Mouse (Mus musculus): ENCODE measurements at regions not wholly inside any gene's neighbourhood (a gene's known extent, or its start where the extent isn't known, plus 50 kb on each side); places are given as distances from the start of the nearest gene placed in this dataset.

- H3K4me1 ChIP-seq (replicated peaks) = no peaks in the 10 kb centered on the region; the same call in 1 of the 2 replicates
- DNase-seq (ENCODE audit: low spot score) = no peak
- WGBS = 75% methylated on average over 9 of the region's 9 CpGs
- H3K27me3 ChIP-seq (ENCODE audit: insufficient read depth, poor library complexity, severe bottlenecking) = no peaks in the 10 kb centered on the region
- H3K9me3 ChIP-seq = no peaks in the 10 kb centered on the region
- H3K4me3 ChIP-seq = no peak overlapping the region
- H3K36me3 ChIP-seq = no peaks in the 10 kb centered on the region
- no peak overlapping the region for H3K27ac ChIP-seq
Measured at GRCm38 (mm10) chr1:167945615-167946252, 256.7 kb downstream of the Lmx1a start.

- DNase-seq (ENCODE audit: low spot score) = no peak
- H3K4me3 ChIP-seq = no peak overlapping the region
- no peak overlapping the region for H3K27ac ChIP-seq
- no peaks in the 10 kb centered on the region for H3K27me3 ChIP-seq (ENCODE audit: insufficient read depth, poor library complexity, severe bottlenecking)
- 80% methylated on average over 7 of the region's 7 CpGs for WGBS
- H3K9me3 ChIP-seq = no peaks in the 10 kb centered on the region
- H3K36me3 ChIP-seq = no peaks in the 10 kb centered on the region
- no peaks in the 10 kb centered on the region; the same call in 1 of the 2 replicates for H3K4me1 ChIP-seq (replicated peaks)
Measured at GRCm38 (mm10) chr1:167947866-167948265, 258.8 kb downstream of the Lmx1a start.

GRCm38 (mm10) chr1:167951717-167952116 is 262.7 kb downstream of the Lmx1a start:
- no peak for DNase-seq (ENCODE audit: low spot score)
- no peak overlapping the region for H3K27ac ChIP-seq
- H3K36me3 ChIP-seq = no peaks in the 10 kb centered on the region
- H3K9me3 ChIP-seq = no peaks in the 10 kb centered on the region
- H3K27me3 ChIP-seq (ENCODE audit: insufficient read depth, poor library complexity, severe bottlenecking) = no peaks in the 10 kb centered on the region
- no peak overlapping the region for H3K4me3 ChIP-seq
- H3K4me1 ChIP-seq (replicated peaks) = no peaks in the 10 kb centered on the region; the same call in 1 of the 2 replicates

GRCm38 (mm10) chr1:167958531-167958930 is 269.5 kb downstream of the Lmx1a start:
- no peak overlapping the region for H3K4me3 ChIP-seq
- WGBS = 94% methylated on average over 6 of the region's 6 CpGs
- H3K9me3 ChIP-seq = no peaks in the 10 kb centered on the region
- H3K36me3 ChIP-seq = no peaks in the 10 kb centered on the region
- H3K27ac ChIP-seq = no peak overlapping the region
- no peak for DNase-seq (ENCODE audit: low spot score)
- no peaks in the 10 kb centered on the region for H3K27me3 ChIP-seq (ENCODE audit: insufficient read depth, poor library complexity, severe bottlenecking)
- H3K4me1 ChIP-seq (replicated peaks) = no peaks in the 10 kb centered on the region

GRCm38 (mm10) chr1:167969545-167969944 is 280.5 kb downstream of the Lmx1a start:
- Histone ChIP-seq H3K4me3 (no peak overlapping the region), H3K27me3 (ENCODE audit: insufficient read depth, poor library complexity, severe bottlenecking) (no peaks in the 10 kb centered on the region), H3K36me3 (no peaks in the 10 kb centered on the region), H3K4me1 (replicated peaks) (peaks cover 10% of the 10 kb centered on the region; the same call in 1 of the 2 replicates), H3K9me3 (no peaks in the 10 kb centered on the region), H3K27ac (no peak overlapping the region)
- no peak for DNase-seq (ENCODE audit: low spot score)
- 56% methylated on average over 3 of the region's 3 CpGs for WGBS

GRCm38 (mm10) chr1:167969985-167970384 is 280.9 kb downstream of the Lmx1a start:
- Histone ChIP-seq H3K9me3 (no peaks in the 10 kb centered on the region), H3K36me3 (no peaks in the 10 kb centered on the region), H3K4me3 (no peak overlapping the region), H3K27ac (no peak overlapping the region), H3K4me1 (replicated peaks) (peaks cover 10% of the 10 kb centered on the region; the same call in 1 of the 2 replicates), H3K27me3 (ENCODE audit: insufficient read depth, poor library complexity, severe bottlenecking) (no peaks in the 10 kb centered on the region)
- no peak for DNase-seq (ENCODE audit: low spot score)
- WGBS = 41% methylated on average over 5 of the region's 5 CpGs

GRCm38 (mm10) chr1:167976708-167977107 is 287.7 kb downstream of the Lmx1a start:
- WGBS = 86% methylated on average over 3 of the region's 3 CpGs
- H3K4me1 ChIP-seq (replicated peaks) = no peaks in the 10 kb centered on the region
- no peaks in the 10 kb centered on the region for H3K9me3 ChIP-seq
- H3K4me3 ChIP-seq = no peak overlapping the region
- no peak for DNase-seq (ENCODE audit: low spot score)
- no peaks in the 10 kb centered on the region for H3K27me3 ChIP-seq (ENCODE audit: insufficient read depth, poor library complexity, severe bottlenecking)
- no peaks in the 10 kb centered on the region for H3K36me3 ChIP-seq
- H3K27ac ChIP-seq = no peak overlapping the region

GRCm38 (mm10) chr1:167979187-167979586 is 290.1 kb downstream of the Lmx1a start:
- H3K36me3 ChIP-seq = no peaks in the 10 kb centered on the region
- H3K27me3 ChIP-seq (ENCODE audit: insufficient read depth, poor library complexity, severe bottlenecking) = no peaks in the 10 kb centered on the region
- no peak overlapping the region for H3K4me3 ChIP-seq
- no peaks in the 10 kb centered on the region for H3K9me3 ChIP-seq
- no peaks in the 10 kb centered on the region for H3K4me1 ChIP-seq (replicated peaks)
- WGBS = 80% methylated on average over 3 of the region's 3 CpGs
- DNase-seq (ENCODE audit: low spot score) = no peak
- no peak overlapping the region for H3K27ac ChIP-seq

GRCm38 (mm10) chr1:167979588-167979987 is 290.6 kb downstream of the Lmx1a start:
- H3K36me3 ChIP-seq = no peaks in the 10 kb centered on the region
- 95% methylated on average over 5 of the region's 5 CpGs for WGBS
- no peaks in the 10 kb centered on the region for H3K4me1 ChIP-seq (replicated peaks)
- no peaks in the 10 kb centered on the region for H3K9me3 ChIP-seq
- H3K4me3 ChIP-seq = no peak overlapping the region
- no peak for DNase-seq (ENCODE audit: low spot score)
- no peaks in the 10 kb centered on the region for H3K27me3 ChIP-seq (ENCODE audit: insufficient read depth, poor library complexity, severe bottlenecking)
- H3K27ac ChIP-seq = no peak overlapping the region

GRCm38 (mm10) chr1:167981292-167981691 is 292.3 kb downstream of the Lmx1a start:
- no peak overlapping the region for H3K27ac ChIP-seq
- H3K27me3 ChIP-seq (ENCODE audit: insufficient read depth, poor library complexity, severe bottlenecking) = no peaks in the 10 kb centered on the region
- H3K4me3 ChIP-seq = no peak overlapping the region
- 90% methylated on average over 2 of the region's 2 CpGs for WGBS
- H3K9me3 ChIP-seq = no peaks in the 10 kb centered on the region
- H3K36me3 ChIP-seq = no peaks in the 10 kb centered on the region
- H3K4me1 ChIP-seq (replicated peaks) = no peaks in the 10 kb centered on the region
- DNase-seq (ENCODE audit: low spot score) = no peak

GRCm38 (mm10) chr1:168007456-168007855 is 318.4 kb downstream of the Lmx1a start:
- Histone ChIP-seq H3K4me3 (no peak overlapping the region), H3K27ac (no peak overlapping the region), H3K27me3 (ENCODE audit: insufficient read depth, poor library complexity, severe bottlenecking) (no peaks in the 10 kb centered on the region), H3K9me3 (peaks cover 7% of the 10 kb centered on the region), H3K4me1 (replicated peaks) (peaks cover 12% of the 10 kb centered on the region), H3K36me3 (no peaks in the 10 kb centered on the region)
- no peak for DNase-seq (ENCODE audit: low spot score)
- 88% methylated on average over 3 of the region's 3 CpGs for WGBS

GRCm38 (mm10) chr1:168008216-168008615 is 319.2 kb downstream of the Lmx1a start:
- Histone ChIP-seq H3K4me3 (no peak overlapping the region), H3K27ac (no peak overlapping the region), H3K36me3 (no peaks in the 10 kb centered on the region), H3K27me3 (ENCODE audit: insufficient read depth, poor library complexity, severe bottlenecking) (no peaks in the 10 kb centered on the region), H3K9me3 (peaks cover 7% of the 10 kb centered on the region), H3K4me1 (replicated peaks) (peaks cover 5% of the 10 kb centered on the region)
- no peak for DNase-seq (ENCODE audit: low spot score)
- 93% methylated on average over 1 of the region's 1 CpGs for WGBS

- H3K9me3 ChIP-seq = peaks cover 5% of the 10 kb centered on the region
- 68% methylated on average over 5 of the region's 5 CpGs for WGBS
- DNase-seq (ENCODE audit: low spot score) = no peak
- no peak overlapping the region for H3K27ac ChIP-seq
- H3K4me1 ChIP-seq (replicated peaks) = no peaks in the 10 kb centered on the region
- no peaks in the 10 kb centered on the region for H3K27me3 ChIP-seq (ENCODE audit: insufficient read depth, poor library complexity, severe bottlenecking)
- no peak overlapping the region for H3K4me3 ChIP-seq
- H3K36me3 ChIP-seq = no peaks in the 10 kb centered on the region
Measured at GRCm38 (mm10) chr1:168010416-168010815, 321.4 kb downstream of the Lmx1a start.

GRCm38 (mm10) chr1:168012069-168012468 is 323.0 kb downstream of the Lmx1a start:
- WGBS = 83% methylated on average over 4 of the region's 4 CpGs
- H3K27ac ChIP-seq = no peak overlapping the region
- H3K36me3 ChIP-seq = no peaks in the 10 kb centered on the region
- H3K4me1 ChIP-seq (replicated peaks) = no peaks in the 10 kb centered on the region
- DNase-seq (ENCODE audit: low spot score) = no peak
- no peaks in the 10 kb centered on the region for H3K9me3 ChIP-seq
- no peaks in the 10 kb centered on the region for H3K27me3 ChIP-seq (ENCODE audit: insufficient read depth, poor library complexity, severe bottlenecking)
- H3K4me3 ChIP-seq = no peak overlapping the region

Measured in hindbrain, embryonic 10.5 days (tissue).